Mouse (Mus musculus): ENCODE results near the gene Crmp1. TPM values are rescaled to one million over a fixed set of nuclear protein-coding genes. Genes with fewer than 3 reads are reported as not detected.

Crmp1 gene
- total RNA-seq (2021) = 100 to 1,000 TPM; 199 to 200 TPM

DNA sequence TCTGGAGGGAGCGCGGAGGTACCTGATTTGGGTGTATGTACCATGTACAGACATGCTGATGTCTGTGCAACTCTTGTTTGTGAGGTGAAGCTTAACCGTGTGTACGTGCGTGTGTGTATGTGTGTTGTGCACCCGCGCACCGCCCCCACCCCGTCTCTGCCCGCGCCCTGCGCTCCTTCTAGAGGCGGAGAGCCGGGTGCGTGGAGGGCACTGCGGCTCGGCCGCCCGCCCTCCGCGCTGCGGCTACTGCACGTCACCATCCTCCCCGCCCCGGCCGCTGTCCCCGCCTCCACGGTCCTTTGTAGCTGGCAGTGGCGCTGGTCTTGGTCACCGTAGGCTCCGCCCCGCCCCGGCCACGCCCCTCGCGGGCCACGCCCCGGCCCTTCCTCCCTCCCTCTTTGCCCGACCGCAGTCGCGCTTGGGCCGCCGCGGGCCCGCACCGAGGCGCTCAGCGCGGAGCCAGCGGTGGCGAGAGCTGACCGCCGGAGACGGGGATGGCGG is at the start of gene Crmp1:
TSS of gene Crmp1 (plus strand) at position 290 of the 501 bp plus-strand sequence.
- intact Hi-C loops (cut with DNase I) = loop anchor here (1.0 to 2.0 kb wide), 2 partner anchors 64 to 79 kb away; no protein-coding TSS in a partner anchor
- peak; percentile 86 to 92 for DNase-seq (ENCODE audit: low spot score in 2 of 2)

DNA sequence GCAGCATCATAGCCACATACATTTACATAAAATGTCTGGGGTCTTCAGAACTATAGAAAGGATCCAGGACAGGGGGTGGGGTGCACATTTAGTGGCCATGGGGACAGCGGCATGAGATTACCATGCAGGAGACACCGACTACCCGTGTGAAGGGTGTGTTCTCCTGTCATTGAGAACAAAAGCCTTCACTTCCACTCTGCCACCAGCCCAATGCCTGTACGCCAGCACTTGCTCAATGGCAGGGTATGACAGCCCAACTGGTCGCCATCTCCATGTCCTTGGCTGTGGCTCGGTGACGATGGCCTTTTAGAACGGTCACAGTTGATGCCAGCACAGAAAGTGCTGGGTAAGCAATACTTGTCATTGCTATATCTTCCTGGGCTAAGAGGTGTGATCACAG is 45.5 kb upstream of the Crmp1 start:
- intact Hi-C loops (cut with DNase I) = no loop called here
- DNase-seq (ENCODE audit: low spot score in 2 of 2) = no peak

DNA sequence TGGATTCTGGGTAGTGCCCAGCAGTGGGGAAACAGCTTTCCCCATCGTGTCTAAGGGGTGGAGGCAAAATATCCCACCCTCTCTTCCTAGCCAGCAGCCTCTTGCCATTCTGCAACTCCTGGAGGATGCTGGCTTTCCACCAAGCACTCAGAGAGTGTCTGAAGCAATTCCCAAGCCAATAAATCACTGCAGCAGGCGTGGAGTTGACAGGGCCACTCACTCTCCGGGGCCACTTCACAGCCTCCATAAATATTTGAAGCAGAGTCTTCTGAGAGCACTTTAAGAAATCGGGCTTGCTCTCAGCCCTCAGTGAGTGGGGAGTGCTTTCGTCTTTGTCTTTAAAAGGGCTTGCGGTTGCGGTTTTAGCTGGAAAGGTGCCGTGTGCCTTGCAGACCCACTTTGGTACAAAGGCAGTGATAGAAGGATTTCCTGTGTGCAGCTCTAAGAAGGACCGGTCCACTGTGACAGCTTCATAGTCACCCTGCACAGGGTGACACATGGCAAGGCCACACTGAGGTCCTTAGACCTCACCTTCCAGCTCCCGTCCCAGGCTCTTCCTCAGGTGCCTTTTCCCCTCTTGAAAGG is 45.0 kb upstream of the Crmp1 start:
- intact Hi-C loops (cut with DNase I) = no loop called here
- no peak for DNase-seq (ENCODE audit: low spot score in 2 of 2)

DNA sequence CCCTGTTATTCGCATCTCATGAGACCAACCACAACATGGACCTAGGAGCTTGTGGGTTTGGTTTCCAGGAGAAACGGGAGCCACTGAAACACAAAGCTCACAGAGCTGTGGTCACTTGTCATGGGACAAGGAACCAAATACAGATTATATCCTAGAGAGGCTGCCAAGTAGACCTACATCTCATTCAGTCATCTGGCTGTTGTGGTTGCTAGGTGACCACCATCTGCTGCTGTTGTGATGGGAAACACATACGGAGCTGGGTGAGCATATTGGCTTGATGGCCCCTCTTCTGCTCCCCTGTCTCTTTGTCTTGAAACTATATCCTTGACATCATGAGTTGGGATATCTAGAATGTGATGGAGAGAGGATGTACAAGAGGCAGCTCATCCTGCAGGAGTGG is 44.3 kb upstream of the Crmp1 start:
- no peak for DNase-seq (ENCODE audit: low spot score in 2 of 2)
- intact Hi-C loops (cut with DNase I) = no loop called here

DNA sequence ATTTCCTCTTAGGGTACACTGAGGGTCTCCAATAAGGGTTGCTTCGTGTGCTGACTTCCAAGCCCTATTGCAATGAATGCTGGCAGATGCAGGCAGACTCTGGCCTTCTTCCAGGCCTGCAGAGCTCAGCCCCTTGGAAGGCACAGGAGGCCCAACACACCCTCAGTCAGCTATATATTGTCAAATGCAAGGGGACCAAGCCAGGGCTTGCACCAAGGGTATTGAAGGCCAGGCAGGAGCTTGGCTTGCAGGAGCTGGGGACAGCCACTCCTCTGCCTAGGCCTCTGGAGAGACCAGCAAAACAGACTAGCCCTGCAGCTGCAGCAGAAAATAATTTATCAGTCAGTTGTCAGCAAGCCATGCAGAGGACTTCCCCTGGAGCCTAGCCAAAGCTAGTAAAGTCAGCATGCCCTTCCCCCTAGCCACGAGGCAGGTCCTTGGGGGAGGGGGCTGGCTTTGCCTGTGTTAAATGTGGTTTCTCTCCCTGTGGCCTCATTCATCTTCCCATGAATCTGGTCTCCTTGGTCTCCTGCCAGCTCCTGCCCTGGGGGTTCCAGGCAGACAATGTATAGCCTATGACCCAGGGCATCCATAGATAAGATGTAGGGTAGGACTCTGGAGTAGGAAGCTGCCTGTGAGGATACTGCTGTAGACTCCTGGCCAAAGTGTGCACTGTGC is 43.6 kb upstream of the Crmp1 start:
- intact Hi-C loops (cut with DNase I) = no loop called here
- no peak for DNase-seq (ENCODE audit: low spot score in 2 of 2)

DNA sequence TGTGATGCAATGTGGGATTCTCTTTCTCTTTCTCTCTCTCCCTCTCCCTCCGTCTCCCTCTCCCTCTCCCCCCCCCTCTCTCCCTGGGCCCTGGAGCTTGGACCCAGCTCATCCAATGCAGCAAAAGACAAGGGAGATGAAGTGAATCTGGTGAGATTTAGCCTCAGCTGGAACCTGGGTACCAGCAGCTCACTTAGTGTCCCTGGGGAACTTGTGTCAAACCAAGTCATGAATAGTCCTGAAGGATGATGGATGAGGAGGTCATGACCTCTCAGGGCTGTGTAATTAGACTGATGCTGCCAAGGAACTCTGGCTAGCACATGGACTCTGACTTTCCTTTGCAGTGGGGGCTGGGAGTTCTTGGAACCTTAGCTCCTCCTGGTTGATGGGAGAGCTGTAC is 39.5 kb upstream of the Crmp1 start:
- DNase-seq (ENCODE audit: low spot score in 2 of 2) = no peak
- intact Hi-C loops (cut with DNase I) = no loop called here

DNA sequence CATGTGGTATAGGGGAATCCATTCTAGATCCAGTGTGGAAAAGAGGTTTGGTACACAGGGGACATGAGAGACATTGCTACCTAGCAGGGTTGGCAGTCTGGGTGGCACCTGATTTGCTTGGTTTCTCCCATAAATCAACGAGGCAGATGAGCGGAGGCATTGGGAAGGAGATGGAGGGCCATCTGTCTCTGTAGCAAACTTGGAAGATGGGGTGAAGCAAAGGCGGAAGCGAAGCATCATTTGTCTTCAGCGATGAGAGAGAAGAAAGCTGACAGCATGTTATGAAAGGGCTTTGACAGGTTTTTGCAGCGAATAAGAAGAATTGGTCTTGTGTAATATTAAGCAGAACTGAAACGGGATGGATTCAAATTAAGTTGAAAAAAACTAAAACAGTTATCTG is 36.9 kb upstream of the Crmp1 start:
- DNase-seq (ENCODE audit: low spot score in 2 of 2) = no peak
- intact Hi-C loops (cut with DNase I) = no loop called here

DNA sequence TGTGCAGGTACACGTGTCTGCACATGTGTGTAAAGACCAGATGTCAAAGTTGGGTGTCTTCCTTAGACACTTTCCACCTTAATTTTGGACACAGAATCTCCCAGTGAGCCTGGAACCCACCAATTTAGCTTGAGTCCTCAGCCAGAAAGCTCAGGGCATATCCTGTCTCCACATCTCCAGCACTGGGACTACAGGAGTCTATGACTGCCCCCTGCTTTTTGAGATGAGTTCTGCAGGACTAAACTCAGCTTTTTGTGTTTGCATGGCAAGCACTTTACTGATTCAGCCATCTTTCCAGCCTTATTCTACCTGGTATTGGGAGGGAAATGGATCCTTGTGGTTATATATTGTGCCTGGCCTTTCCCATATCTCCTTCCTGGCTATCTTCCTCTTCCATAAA is 36.3 kb upstream of the Crmp1 start:
- intact Hi-C loops (cut with DNase I) = no loop called here
- DNase-seq (ENCODE audit: low spot score in 2 of 2) = no peak

DNA sequence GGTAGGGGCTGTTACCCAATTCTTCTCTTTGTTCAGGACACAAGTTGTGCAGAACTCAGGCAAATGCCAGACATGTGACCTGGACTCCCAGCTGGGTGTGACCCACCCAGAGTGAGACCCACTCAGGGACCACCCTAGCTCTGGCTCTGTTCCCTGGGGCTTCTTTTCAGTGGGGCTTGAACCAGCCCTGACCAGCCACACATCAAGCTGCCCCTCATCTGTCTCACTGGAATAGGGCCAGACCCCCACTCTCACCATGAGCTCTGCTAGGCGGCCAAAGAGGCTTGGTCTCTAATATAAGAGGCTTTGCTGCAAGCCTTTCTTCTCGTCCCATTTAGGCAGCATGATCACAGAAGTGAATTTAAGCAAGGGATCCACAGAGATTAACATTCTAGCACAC is 35.4 kb upstream of the Crmp1 start:
- intact Hi-C loops (cut with DNase I) = loop anchor here (2.0 kb wide), 1 partner anchor 20 kb away; no protein-coding TSS in a partner anchor

DNA sequence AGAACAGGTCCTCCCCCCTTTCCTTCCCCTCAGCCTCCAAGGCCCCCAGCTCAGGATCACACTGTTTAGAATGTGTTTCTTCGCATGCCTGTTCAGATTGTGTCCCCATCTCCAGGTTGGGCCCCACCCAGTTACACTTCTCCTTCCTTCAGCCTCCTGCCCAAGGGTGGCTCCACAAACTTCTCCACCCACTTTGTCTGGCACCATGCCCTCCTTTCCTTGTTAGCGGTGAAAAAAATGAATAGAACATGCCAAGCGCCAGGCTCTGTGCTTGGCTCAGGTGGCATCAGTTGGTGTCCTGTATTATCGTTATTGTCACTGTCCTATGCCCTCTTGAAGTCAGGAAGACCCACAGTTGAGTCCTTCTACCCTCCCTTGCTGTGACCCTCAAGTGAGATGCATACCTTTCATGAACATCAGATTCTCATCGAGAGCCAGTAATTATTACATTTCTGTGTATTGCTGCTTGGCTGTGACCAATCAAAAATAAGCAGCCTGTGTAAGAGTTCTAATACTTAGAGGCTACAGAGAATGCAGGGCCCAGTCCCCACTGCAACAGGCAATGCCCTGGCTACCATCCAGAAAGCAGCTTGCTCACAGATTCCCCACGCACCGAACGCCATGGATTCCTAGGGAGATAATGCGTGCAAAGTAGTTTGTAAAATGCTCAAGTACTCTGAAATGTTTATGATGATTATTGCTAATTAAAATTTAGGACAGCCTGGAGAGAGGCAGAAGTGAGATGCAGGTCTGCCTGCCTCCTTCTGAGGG is 28.6 kb upstream of the Crmp1 start:
- peak in 1 of 2 experiments; percentile 23 for DNase-seq (ENCODE audit: low spot score in 2 of 2)
- intact Hi-C loops (cut with DNase I) = no loop called here

More for the DNA sequence above, 35.4 kb upstream of the Crmp1 start:
- DNase-seq (ENCODE audit: low spot score in 2 of 2) = no peak

DNA sequence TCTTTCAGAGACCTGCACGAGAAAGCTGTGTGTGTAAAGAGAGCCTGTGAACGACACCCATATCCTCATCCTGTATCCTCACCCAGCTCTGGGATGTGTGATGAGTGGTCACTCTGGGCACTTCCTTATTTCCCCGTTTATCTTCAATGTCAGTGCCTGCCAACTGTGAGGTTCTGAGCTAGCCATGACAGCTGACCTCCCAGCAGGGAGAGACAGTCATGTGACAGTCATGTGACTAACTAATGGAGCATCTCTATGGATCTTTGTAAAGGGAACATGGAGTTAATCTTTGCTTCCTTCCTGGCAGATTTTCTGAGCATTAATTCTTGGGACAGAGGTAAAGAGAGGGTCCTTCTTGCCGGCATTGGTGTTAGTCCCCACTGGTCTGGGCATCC is 28.0 kb upstream of the Crmp1 start:
- no peak for DNase-seq (ENCODE audit: low spot score in 2 of 2)
- intact Hi-C loops (cut with DNase I) = no loop called here

DNA sequence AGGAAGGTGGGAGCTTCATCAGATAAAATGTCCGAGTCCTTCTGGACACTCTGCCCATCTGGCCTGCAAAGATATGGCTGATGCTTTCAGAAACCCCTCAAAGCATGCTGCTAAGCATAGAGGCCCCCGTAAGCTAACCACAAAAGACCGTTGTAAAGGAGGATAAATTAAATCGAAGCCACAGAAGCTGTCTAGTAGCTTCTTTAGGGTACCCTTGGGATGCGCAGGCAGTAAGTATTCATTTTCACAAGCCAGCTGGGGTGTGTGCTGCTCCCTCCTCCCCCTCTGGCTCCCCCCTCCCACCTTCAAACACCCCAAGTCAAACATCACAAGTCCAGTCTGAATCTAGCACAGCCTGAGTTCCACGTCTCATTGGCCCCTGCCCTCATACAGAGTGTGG is 27.1 kb upstream of the Crmp1 start:
- no peak for DNase-seq (ENCODE audit: low spot score in 2 of 2)
- intact Hi-C loops (cut with DNase I) = no loop called here

DNA sequence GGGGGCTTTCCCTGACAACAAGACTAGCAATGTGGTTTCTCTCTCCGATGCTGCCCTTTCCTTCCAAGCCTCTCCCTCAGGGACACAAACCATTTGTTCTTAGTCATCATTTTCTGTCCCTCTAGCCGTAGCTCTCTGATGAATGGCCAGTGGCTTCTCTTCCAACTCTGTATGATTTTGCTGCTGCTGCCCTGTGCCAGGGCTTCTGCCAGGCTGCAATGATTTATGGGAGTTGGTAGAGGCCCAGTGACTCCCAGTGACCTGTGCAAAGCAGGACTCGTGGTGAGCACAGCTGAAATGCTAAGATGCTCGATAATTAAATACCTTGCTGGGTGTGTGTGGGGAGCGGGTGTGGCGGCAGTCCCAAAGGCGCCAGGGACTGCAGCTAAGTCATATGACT is 26.5 kb upstream of the Crmp1 start:
- no peak for DNase-seq (ENCODE audit: low spot score in 2 of 2)
- intact Hi-C loops (cut with DNase I) = no loop called here

DNA sequence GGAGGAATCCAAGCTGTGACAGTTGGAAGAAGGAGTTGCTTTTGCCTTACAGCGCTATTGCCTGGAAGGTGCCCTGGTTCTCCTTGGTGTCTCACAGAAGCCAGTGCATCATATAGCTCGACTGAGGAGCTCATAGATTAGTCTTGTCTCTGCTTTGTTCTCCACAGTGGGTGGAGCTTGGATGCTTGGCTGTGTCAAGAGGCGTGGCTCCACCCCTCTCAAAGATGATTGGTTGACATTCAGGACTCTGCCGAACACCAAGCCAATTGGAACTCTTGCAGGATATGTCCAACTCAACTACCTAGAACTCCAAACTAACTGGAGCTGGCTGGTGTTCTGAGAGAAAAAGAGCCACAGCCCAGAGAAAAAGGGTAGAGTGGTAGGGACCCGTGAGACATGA is 22.1 kb upstream of the Crmp1 start:
- no peak for DNase-seq (ENCODE audit: low spot score in 2 of 2)
- intact Hi-C loops (cut with DNase I) = no loop called here

DNA sequence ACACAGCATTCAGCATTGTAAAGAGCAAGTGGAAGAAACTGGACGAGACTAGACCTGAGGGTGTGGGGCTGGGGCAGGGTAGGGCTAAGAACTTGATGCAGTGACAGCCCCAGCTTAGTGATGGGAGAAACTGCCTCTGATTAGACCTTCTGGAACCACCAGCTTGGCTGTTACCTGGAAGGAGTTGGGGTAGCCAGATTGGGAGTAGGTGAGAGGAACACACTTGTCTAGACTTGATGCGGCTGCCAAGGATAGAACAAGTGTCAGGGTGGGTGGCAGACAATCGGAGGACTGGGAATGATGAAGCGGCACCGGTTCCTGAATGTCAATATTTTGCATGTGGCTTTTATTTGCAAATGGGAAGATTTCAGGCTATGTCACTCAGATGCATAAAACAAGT is 21.2 kb upstream of the Crmp1 start:
- intact Hi-C loops (cut with DNase I) = no loop called here
- peak; percentile 35 to 61 for DNase-seq (ENCODE audit: low spot score in 2 of 2)

DNA sequence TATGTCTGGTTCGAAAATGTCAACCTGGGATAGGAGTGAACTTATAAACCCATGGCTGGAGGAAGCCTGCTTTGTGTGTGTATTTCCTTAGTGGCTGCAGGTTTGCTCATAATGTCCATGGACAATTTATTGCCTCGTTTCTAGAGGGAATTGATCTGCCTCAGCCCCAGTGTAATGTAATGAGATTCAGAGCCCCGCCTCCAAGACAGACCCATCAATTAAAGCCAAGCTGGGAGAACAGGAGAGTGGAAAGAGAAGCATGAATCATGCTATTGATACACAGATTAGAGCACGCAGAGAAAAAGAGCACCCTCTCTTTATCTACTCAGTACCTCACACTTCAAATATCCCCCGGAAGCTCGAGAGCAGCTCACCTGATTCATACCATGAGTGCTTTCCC is 20.2 kb upstream of the Crmp1 start:
- intact Hi-C loops (cut with DNase I) = no loop called here
- no peak for DNase-seq (ENCODE audit: low spot score in 2 of 2)

DNA sequence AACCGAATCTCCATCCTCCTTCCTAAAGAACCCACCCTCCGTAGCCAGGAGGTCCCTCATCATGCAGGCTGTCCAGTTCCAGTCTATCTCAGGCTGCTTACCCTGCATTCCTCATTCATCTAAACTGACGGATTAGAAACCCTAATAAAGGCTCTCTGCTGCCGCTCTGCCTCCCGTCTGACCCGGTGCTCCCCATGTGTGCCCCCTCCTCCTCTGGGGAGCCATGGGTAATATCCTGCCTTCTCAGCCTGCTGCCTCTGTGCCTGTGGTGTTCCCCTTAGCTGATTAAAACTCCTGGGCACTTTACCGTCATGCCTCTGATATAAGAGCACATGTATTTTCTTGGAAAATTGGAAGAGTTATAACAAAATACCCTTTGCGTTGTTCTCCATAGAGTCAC is 19.4 kb upstream of the Crmp1 start:
- intact Hi-C loops (cut with DNase I) = no loop called here
- DNase-seq (ENCODE audit: low spot score in 2 of 2) = no peak

DNA sequence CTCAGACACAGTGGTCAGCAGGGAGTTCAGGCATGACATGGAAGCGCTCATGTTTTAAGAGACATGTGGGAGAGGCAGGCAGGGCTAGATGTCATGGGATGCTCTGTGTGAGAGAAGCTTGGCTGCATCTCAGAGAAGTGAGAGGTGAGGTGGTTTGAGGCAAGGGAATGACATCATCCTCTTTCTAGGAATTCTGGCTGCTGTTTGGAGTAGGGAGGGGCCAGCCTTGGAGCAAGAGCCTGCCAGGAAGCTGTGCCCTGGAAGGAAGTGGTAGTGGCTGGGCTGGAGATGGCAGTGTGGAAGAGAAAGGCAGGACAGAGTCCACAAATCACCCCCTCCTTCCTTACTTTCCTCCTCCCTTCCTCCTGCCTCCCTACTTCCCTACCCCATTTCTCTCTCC is 16.0 kb upstream of the Crmp1 start:
- no peak for DNase-seq (ENCODE audit: low spot score in 2 of 2)
- intact Hi-C loops (cut with DNase I) = loop anchor here (2.0 kb wide), 1 partner anchor 19 kb away; no protein-coding TSS in a partner anchor

DNA sequence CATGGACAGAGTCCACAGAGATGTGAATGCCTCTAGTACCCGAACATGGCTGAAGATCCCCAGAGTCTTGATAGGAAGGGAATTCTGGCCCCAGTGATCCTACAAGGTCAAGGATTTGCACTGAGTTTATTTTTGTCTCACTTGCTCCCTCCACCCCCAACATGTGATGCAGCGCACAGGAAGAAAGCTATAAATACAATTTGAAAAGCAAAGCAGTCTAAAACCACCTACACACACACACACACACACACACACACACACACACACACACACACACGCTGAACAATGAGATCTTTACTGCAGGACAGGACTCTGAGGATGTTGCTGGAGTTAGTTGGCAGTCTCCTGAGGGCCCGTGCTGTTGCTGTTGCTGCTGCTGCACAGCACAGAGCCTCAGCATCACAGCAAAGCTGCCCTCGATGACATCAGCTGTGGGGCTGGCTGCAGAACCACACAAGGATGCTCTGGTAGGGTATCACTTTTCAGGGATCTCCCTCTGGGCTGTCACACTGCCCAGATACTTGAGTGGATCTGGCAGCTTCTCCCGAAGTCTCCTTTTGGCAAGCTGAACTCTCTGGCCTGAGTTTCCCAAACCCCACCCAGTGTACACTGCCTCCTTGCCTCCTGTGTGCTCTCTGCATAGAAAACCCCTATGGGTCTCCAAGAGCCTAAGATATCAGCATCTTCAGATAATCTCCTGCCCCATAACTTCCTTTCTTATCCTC is 13.6 kb upstream of the Crmp1 start:
- intact Hi-C loops (cut with DNase I) = loop anchor here (2.0 kb wide), 1 partner anchor 21 kb away; no protein-coding TSS in a partner anchor
- no peak for DNase-seq (ENCODE audit: low spot score in 2 of 2)

DNA sequence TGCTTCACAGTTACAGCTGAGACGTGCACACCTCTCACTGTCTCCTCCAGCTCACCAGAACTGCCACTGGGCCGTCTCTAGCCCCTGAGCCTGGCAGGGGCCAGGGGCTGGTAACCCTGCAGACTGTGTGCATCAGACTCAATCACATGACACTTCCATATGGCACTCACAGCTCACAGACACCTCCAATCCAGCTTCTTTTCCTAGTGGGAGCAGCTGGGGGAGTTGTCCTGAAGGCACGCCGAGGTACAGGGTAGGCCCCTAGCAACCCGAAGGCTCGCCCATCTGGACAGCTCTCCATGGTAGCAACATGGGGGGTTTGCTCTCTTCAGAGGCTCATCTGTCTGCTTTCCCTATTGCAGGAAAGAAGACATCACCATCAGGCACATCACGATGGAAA is 12.8 kb upstream of the Crmp1 start:
- intact Hi-C loops (cut with DNase I) = no loop called here

More for the DNA sequence above, 12.8 kb upstream of the Crmp1 start:
- no peak for DNase-seq (ENCODE audit: low spot score in 2 of 2)

All from left cerebral cortex, postnatal 36 days (tissue).